ENCODE assay signal across 11 mouse cellular contexts in the genomic region with DNA sequence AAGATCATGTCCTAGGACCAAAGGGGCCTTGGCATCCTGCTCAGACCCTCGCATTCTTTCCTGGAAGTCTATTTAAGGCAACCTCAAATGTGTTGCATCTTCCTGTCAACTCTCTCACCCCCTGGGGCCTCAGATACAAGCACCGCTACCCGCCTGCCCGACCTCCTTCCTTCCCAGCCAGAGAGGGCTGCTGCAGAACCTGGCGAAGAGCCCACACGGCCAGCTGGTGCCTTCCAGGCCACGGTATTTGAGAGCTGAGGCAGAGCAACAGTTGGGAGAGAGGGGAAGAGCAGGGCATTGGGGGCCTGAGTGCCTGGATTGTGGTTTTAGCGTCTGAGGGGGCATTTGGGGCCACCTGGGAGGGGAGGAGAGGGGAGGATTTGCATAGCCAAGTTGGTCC. TPM values are rescaled to one million over a fixed set of nuclear protein-coding genes. Genes with fewer than 3 reads are reported as not detected.
DNase-seq lines count a peak whose midpoint lies in the region; ATAC-seq and TF ChIP-seq lines count a peak whose summit lies in the region.
"Had no signal": no experiment of that assay in that cellular context is flagged by ENCODE, and none has a peak within 500 bp of the region (broad histone marks: within the 10 kb centered on the region; RNA-seq: fewer than 3 reads in every experiment).

No protein-coding gene starts in this region.

- peaks cover 3% of the 10 kb centered on the region; the same call in 1 of the 2 replicates for H3K4me1 ChIP-seq in forebrain, embryonic 14.5 days (ENCODE audit: control insufficient read depth, insufficient read depth, low read length)
- H3K4me1 ChIP-seq in forebrain, embryonic 15.5 days: peaks cover 4% of the 10 kb centered on the region
- peaks cover 8% of the 10 kb centered on the region for H3K4me1 ChIP-seq in liver, embryonic 11.5 days (replicated peaks; ENCODE audit: control insufficient read depth, insufficient read depth, low read length)
- H3K4me1 ChIP-seq in liver, postnatal 0 days (ENCODE audit: insufficient read depth): peaks cover 4% of the 10 kb centered on the region; the same call in 1 of the 2 replicates
- peaks cover 7% of the 10 kb centered on the region for H3K4me1 ChIP-seq in cerebellum, adult 2 months (ENCODE audit: control insufficient read depth, insufficient read depth, low read length)

- H3K9me3 ChIP-seq in forebrain, embryonic 14.5 days (replicated peaks; ENCODE audit: control insufficient read depth, low read length): no peaks in the 10 kb centered on the region
- no peaks in the 10 kb centered on the region for H3K9me3 ChIP-seq in forebrain, embryonic 15.5 days
- H3K9me3 ChIP-seq in liver, embryonic 11.5 days (ENCODE audit: control insufficient read depth, low read length): peaks cover 3% of the 10 kb centered on the region
- no peaks in the 10 kb centered on the region for H3K9me3 ChIP-seq in liver, postnatal 0 days (ENCODE audit: low read length)
- H3K9me3 ChIP-seq: neural tube, embryonic 15.5 days had no signal

- TF ChIP-seq EP300 in liver, postnatal 0 days (IDR thresholded peaks at IDR 0.05; ENCODE audit: low read depth): no peak

- ATAC-seq in forebrain, embryonic 14.5 days: no peak
- no peak for ATAC-seq in forebrain, embryonic 15.5 days (replicated peaks)
- ATAC-seq in liver, embryonic 11.5 days (replicated peaks; ENCODE audit: low FRiP score): no peak
- no peak for ATAC-seq in liver, postnatal 0 days
- peak; percentile 83 to 89 for ATAC-seq in hematopoietic stem cell, adult 5-6 weeks (replicated peaks in 1 of 2; ENCODE audit: insufficient read depth in 1 of 2, low FRiP score in 2 of 2, low TSS enrichment in 1 of 2, low read depth in 1 of 2, poor library complexity in 2 of 2, severe bottlenecking in 2 of 2)

- no peak for TF ChIP-seq POLR2A in cerebellum, adult 2 months (IDR thresholded peaks at IDR 0.05; ENCODE audit: borderline replicate concordance, insufficient read depth, low read length)

- no peak overlapping the region for H3K4me2 ChIP-seq in forebrain, embryonic 14.5 days (ENCODE audit: low read length)
- no peak overlapping the region for H3K4me2 ChIP-seq in forebrain, embryonic 15.5 days (replicated peaks)
- peak overlapping the region; percentile 14; the same call in 1 of the 2 replicates for H3K4me2 ChIP-seq in liver, embryonic 11.5 days
- no peak overlapping the region for H3K4me2 ChIP-seq in liver, postnatal 0 days (ENCODE audit: low read depth, low read length)
- H3K4me2 ChIP-seq: neural tube, embryonic 15.5 days had no signal

- H3K27ac ChIP-seq in forebrain, embryonic 14.5 days (ENCODE audit: low read depth, low read length): no peak overlapping the region
- no peak overlapping the region for H3K27ac ChIP-seq in forebrain, embryonic 15.5 days (replicated peaks)
- no peak overlapping the region for H3K27ac ChIP-seq in liver, embryonic 11.5 days (ENCODE audit: low read depth, low read length)
- no peak overlapping the region for H3K27ac ChIP-seq in liver, postnatal 0 days (ENCODE audit: low read depth)
- H3K27ac ChIP-seq in cerebellum, adult 2 months (ENCODE audit: insufficient read depth, low read length): no peak overlapping the region
- H3K27ac ChIP-seq: neural tube, embryonic 15.5 days had no signal

- H3K4me3 ChIP-seq in forebrain, embryonic 14.5 days (ENCODE audit: low read depth, low read length): no peak overlapping the region
- no peak overlapping the region for H3K4me3 ChIP-seq in forebrain, embryonic 15.5 days
- H3K4me3 ChIP-seq in liver, embryonic 11.5 days (ENCODE audit: low read depth, low read length): no peak overlapping the region
- H3K4me3 ChIP-seq in liver, postnatal 0 days (ENCODE audit: low read depth, low read length): no peak overlapping the region
- H3K4me3 ChIP-seq in cerebellum, adult 2 months (replicated peaks; ENCODE audit: insufficient read depth, low read depth, low read length): no peak overlapping the region
- H3K4me3 ChIP-seq: neural tube, embryonic 15.5 days had no signal

- DNase-seq in forebrain, embryonic 14.5 days (ENCODE audit: low spot score): peak; percentile 74
- DNase-seq in liver, embryonic 11.5 days (ENCODE audit: low spot score): no peak
- no peak for DNase-seq in liver, postnatal 0 days
- DNase-seq in cerebellum, adult 2 months: peak; percentile 68 to 76
- DNase-seq in neural tube, embryonic 10.5 days (ENCODE audit: extremely low spot score, low spot score): no peak
- DNase-seq in spleen, postnatal 10 days (ENCODE audit: low spot score in 2 of 2): no peak

- H3K36me3 ChIP-seq in forebrain, embryonic 14.5 days (ENCODE audit: control insufficient read depth, insufficient read depth, low read length): no peaks in the 10 kb centered on the region
- no peaks in the 10 kb centered on the region for H3K36me3 ChIP-seq in forebrain, embryonic 15.5 days
- H3K36me3 ChIP-seq in liver, embryonic 11.5 days (ENCODE audit: control insufficient read depth, insufficient read depth, low read length): no peaks in the 10 kb centered on the region
- H3K36me3 ChIP-seq in liver, postnatal 0 days (replicated peaks; ENCODE audit: insufficient read depth, low read length): no peaks in the 10 kb centered on the region
- H3K36me3 ChIP-seq: neural tube, embryonic 15.5 days had no signal

- H3K27me3 ChIP-seq in forebrain, embryonic 14.5 days (replicated peaks; ENCODE audit: control insufficient read depth, insufficient read depth, low read length): no peaks in the 10 kb centered on the region
- H3K27me3 ChIP-seq in forebrain, embryonic 15.5 days: no peaks in the 10 kb centered on the region
- no peaks in the 10 kb centered on the region for H3K27me3 ChIP-seq in liver, embryonic 11.5 days (replicated peaks; ENCODE audit: control insufficient read depth, insufficient read depth, low read length)
- no peaks in the 10 kb centered on the region for H3K27me3 ChIP-seq in liver, postnatal 0 days (ENCODE audit: insufficient read depth, low read length)
- H3K27me3 ChIP-seq in cerebellum, adult 2 months (ENCODE audit: control insufficient read depth, insufficient read depth, low read length): no peaks in the 10 kb centered on the region
- H3K27me3 ChIP-seq: neural tube, embryonic 15.5 days had no signal

- TF ChIP-seq CTCF in liver, postnatal 0 days (IDR thresholded peaks at IDR 0.05; ENCODE audit: low read depth): no peak
- TF ChIP-seq CTCF in cerebellum, adult 2 months (IDR thresholded peaks at IDR 0.05; ENCODE audit: borderline replicate concordance, insufficient read depth, low read depth, low read length): no peak

- no peak overlapping the region for H3K9ac ChIP-seq in forebrain, embryonic 14.5 days (ENCODE audit: low read length)
- no peak overlapping the region for H3K9ac ChIP-seq in forebrain, embryonic 15.5 days (replicated peaks)
- no peak overlapping the region for H3K9ac ChIP-seq in liver, embryonic 11.5 days (ENCODE audit: low read depth, low read length)
- H3K9ac ChIP-seq in liver, postnatal 0 days (replicated peaks): no peak overlapping the region; the same call in 1 of the 2 replicates
- H3K9ac ChIP-seq: neural tube, embryonic 15.5 days had no signal

- WGBS in forebrain, embryonic 14.5 days: 25% methylated on average over 8 of the region's 8 CpGs
- WGBS in forebrain, embryonic 15.5 days: 23% methylated on average over 8 of the region's 8 CpGs
- WGBS in liver, embryonic 11.5 days: 27% methylated on average over 8 of the region's 8 CpGs
- 25% methylated on average over 8 of the region's 8 CpGs for WGBS in liver, postnatal 0 days (ENCODE audit: insufficient replicate concordance)
- 3% methylated on average over 8 of the region's 8 CpGs for WGBS in cerebellum, adult 2 months

RNA-seq across cellular contexts. Expression of a gene that starts 1.1 kb away (rescaled TPM):
- polyA plus RNA-seq in forebrain, embryonic 14.5 days (2014; fragmentation: Nextera tagmentation; extraction: Ambion mirVana): not detected in 2 replicates
- not detected in 2 replicates for polyA plus RNA-seq in forebrain, embryonic 15.5 days (2015; fragmentation: Nextera tagmentation; extraction: Ambion mirVana)
- not detected in 2 replicates for polyA plus RNA-seq in liver, embryonic 11.5 days (2014; fragmentation: Nextera tagmentation; extraction: Ambion mirVana)
- not detected in 2 replicates for polyA plus RNA-seq in liver, postnatal 0 days (2015; fragmentation: Nextera tagmentation; extraction: Ambion mirVana)
- not detected in 2 replicates for polyA plus RNA-seq in cerebellum, adult 2 months (2012; rRNA removed)
- total RNA-seq in hematopoietic stem cell, adult 5-6 weeks (2017): 1.4 TPM in 1 of 2 replicates, not detected in the other
- polyA plus RNA-seq: C2C12; limb, embryonic 11.5 days; neural tube, embryonic 15.5 days had no signal

RNA-seq across cellular contexts. Expression of a gene that starts 8.1 kb away (rescaled TPM):
- 0.72 and 1.9 TPM in 2 replicates for polyA plus RNA-seq in forebrain, embryonic 14.5 days (2014; fragmentation: Nextera tagmentation; extraction: Ambion mirVana)
- 1.0 and 1.8 TPM in 2 replicates for polyA plus RNA-seq in forebrain, embryonic 15.5 days (2015; fragmentation: Nextera tagmentation; extraction: Ambion mirVana)
- polyA plus RNA-seq in liver, embryonic 11.5 days (2014; fragmentation: Nextera tagmentation; extraction: Ambion mirVana): 1.2 and 1.7 TPM in 2 replicates
- polyA plus RNA-seq in liver, postnatal 0 days (2015; fragmentation: Nextera tagmentation; extraction: Ambion mirVana): 0.69 and 1.4 TPM in 2 replicates
- 0.65 and 0.89 TPM in 2 replicates for polyA plus RNA-seq in cerebellum, adult 2 months (2012; rRNA removed)
- total RNA-seq in hematopoietic stem cell, adult 5-6 weeks (2017): 0.79 and 2.4 TPM in 2 replicates
- polyA plus RNA-seq: C2C12 had no signal

RNA-seq across cellular contexts. Expression of a gene that starts 33.9 kb away (rescaled TPM):
- not detected in 2 replicates for polyA plus RNA-seq in forebrain, embryonic 14.5 days (2014; fragmentation: Nextera tagmentation; extraction: Ambion mirVana)
- not detected in 2 replicates for polyA plus RNA-seq in forebrain, embryonic 15.5 days (2015; fragmentation: Nextera tagmentation; extraction: Ambion mirVana)
- polyA plus RNA-seq in liver, embryonic 11.5 days (2014; fragmentation: Nextera tagmentation; extraction: Ambion mirVana): 5.8 TPM in 2 replicates
- polyA plus RNA-seq in liver, postnatal 0 days (2015; fragmentation: Nextera tagmentation; extraction: Ambion mirVana): 0.87 and 1.1 TPM in 2 replicates
- 0.16 and 0.23 TPM in 2 replicates for polyA plus RNA-seq in cerebellum, adult 2 months (2012; rRNA removed)
- total RNA-seq in hematopoietic stem cell, adult 5-6 weeks (2017): 4.2 and 4.8 TPM in 2 replicates
- polyA plus RNA-seq: C2C12 had no signal

RNA-seq across cellular contexts. Expression of a gene that starts 42.3 kb away (rescaled TPM):
- 1.3 and 2.3 TPM in 2 replicates for polyA plus RNA-seq in forebrain, embryonic 14.5 days (2014; fragmentation: Nextera tagmentation; extraction: Ambion mirVana)
- polyA plus RNA-seq in forebrain, embryonic 15.5 days (2015; fragmentation: Nextera tagmentation; extraction: Ambion mirVana): 1.5 and 1.9 TPM in 2 replicates
- 16.4 TPM in 2 replicates for polyA plus RNA-seq in liver, embryonic 11.5 days (2014; fragmentation: Nextera tagmentation; extraction: Ambion mirVana)
- polyA plus RNA-seq in liver, postnatal 0 days (2015; fragmentation: Nextera tagmentation; extraction: Ambion mirVana): 114 and 125 TPM in 2 replicates
- polyA plus RNA-seq in cerebellum, adult 2 months (2012; rRNA removed): 2.6 and 2.8 TPM in 2 replicates
- 342 and 372 TPM in 2 replicates for total RNA-seq in hematopoietic stem cell, adult 5-6 weeks (2017)
- polyA plus RNA-seq: C2C12 had no signal

RNA-seq across cellular contexts. Expression of a gene that starts 49.8 kb away (rescaled TPM):
- 9.0 and 12.5 TPM in 2 replicates for polyA plus RNA-seq in forebrain, embryonic 14.5 days (2014; fragmentation: Nextera tagmentation; extraction: Ambion mirVana)
- polyA plus RNA-seq in forebrain, embryonic 15.5 days (2015; fragmentation: Nextera tagmentation; extraction: Ambion mirVana): 12.8 and 15.7 TPM in 2 replicates
- polyA plus RNA-seq in liver, embryonic 11.5 days (2014; fragmentation: Nextera tagmentation; extraction: Ambion mirVana): 5.6 and 7.0 TPM in 2 replicates
- polyA plus RNA-seq in liver, postnatal 0 days (2015; fragmentation: Nextera tagmentation; extraction: Ambion mirVana): 0.88 and 0.99 TPM in 2 replicates
- 14.8 and 15.0 TPM in 2 replicates for polyA plus RNA-seq in cerebellum, adult 2 months (2012; rRNA removed)
- 4.2 and 6.3 TPM in 2 replicates for total RNA-seq in hematopoietic stem cell, adult 5-6 weeks (2017)

Comparison
In these comparisons a context has a peak if more than half of its experiments do, and no peak if none do; other contexts are left out.
1. ATAC-seq: peak in hematopoietic stem cell, adult 5-6 weeks (2 of 2); none in forebrain, embryonic 14.5 days (single experiment), forebrain, embryonic 15.5 days (single experiment), liver, embryonic 11.5 days (single experiment) and liver, postnatal 0 days (single experiment).
2. DNase-seq: peak in forebrain, embryonic 14.5 days (single experiment) and cerebellum, adult 2 months (2 of 2); none in liver, embryonic 11.5 days (single experiment), liver, postnatal 0 days (single experiment), neural tube, embryonic 10.5 days (single experiment) and spleen, postnatal 10 days (0 of 2).